13 mouse cellular contexts compared by ENCODE assay signal in genomic region chr8:88312966-88313365, GRCm38 (mm10). TPM values are rescaled to one million over a fixed set of nuclear protein-coding genes. Genes with fewer than 3 reads are reported as not detected.
DNase-seq lines count a peak whose midpoint lies in the region; ATAC-seq and TF ChIP-seq lines count a peak whose summit lies in the region.
"Had no signal": no experiment of that assay in that cellular context is flagged by ENCODE, and none has a peak within 500 bp of the region (broad histone marks: within the 10 kb centered on the region; RNA-seq: fewer than 3 reads in every experiment).

No protein-coding gene starts in this region.

- no peak for ATAC-seq in hindbrain, postnatal 0 days
- ATAC-seq in intestine, embryonic 15.5 days: no peak
- ATAC-seq: forebrain, embryonic 15.5 days; inflammation-experienced regulatory T-cells, adult 6 months had no signal

- no peak overlapping the region for H3K4me3 ChIP-seq in hindbrain, postnatal 0 days (ENCODE audit: low read length)
- H3K4me3 ChIP-seq in hindbrain, embryonic 10.5 days: no peak overlapping the region
- H3K4me3 ChIP-seq in intestine, embryonic 15.5 days (replicated peaks): no peak overlapping the region
- H3K4me3 ChIP-seq: forebrain, embryonic 15.5 days; limb, embryonic 10.5 days had no signal

- WGBS in hindbrain, postnatal 0 days: 70% methylated on average over 8 of the region's 8 CpGs
- 80% methylated on average over 8 of the region's 8 CpGs for WGBS in hindbrain, embryonic 10.5 days
- 72% methylated on average over 8 of the region's 8 CpGs for WGBS in intestine, embryonic 15.5 days

- intact Hi-C loops in heart, postnatal 10 days (cut with DNase I): no loop called here

- no peak overlapping the region for H3K27ac ChIP-seq in hindbrain, postnatal 0 days
- no peak overlapping the region for H3K27ac ChIP-seq in hindbrain, embryonic 10.5 days
- H3K27ac ChIP-seq in intestine, embryonic 15.5 days: no peak overlapping the region
- H3K27ac ChIP-seq: forebrain, embryonic 15.5 days had no signal

- TF ChIP-seq CTCF in hindbrain, postnatal 0 days (IDR thresholded peaks at IDR 0.05; ENCODE audit: low read depth): no peak

- no peaks in the 10 kb centered on the region for H3K36me3 ChIP-seq in hindbrain, postnatal 0 days (ENCODE audit: insufficient read depth, low read length)
- no peaks in the 10 kb centered on the region for H3K36me3 ChIP-seq in hindbrain, embryonic 10.5 days
- no peaks in the 10 kb centered on the region for H3K36me3 ChIP-seq in intestine, embryonic 15.5 days
- H3K36me3 ChIP-seq: forebrain, embryonic 15.5 days; limb, embryonic 10.5 days had no signal

- no peaks in the 10 kb centered on the region for H3K9me3 ChIP-seq in hindbrain, postnatal 0 days (ENCODE audit: low read length)
- no peaks in the 10 kb centered on the region for H3K9me3 ChIP-seq in hindbrain, embryonic 10.5 days
- no peaks in the 10 kb centered on the region for H3K9me3 ChIP-seq in intestine, embryonic 15.5 days
- H3K9me3 ChIP-seq: forebrain, embryonic 15.5 days; limb, embryonic 10.5 days had no signal

- DNase-seq in hindbrain, postnatal 0 days (ENCODE audit: low spot score): peak; percentile 15
- no peak for DNase-seq in hindbrain, embryonic 10.5 days (ENCODE audit: low spot score)
- peak; percentile 37 to 49 for DNase-seq in adrenal gland, adult 18-20 months (ENCODE audit: low spot score in 2 of 2)
- DNase-seq in cerebellum, postnatal 14 days: peak; percentile 59 to 73
- peak; percentile 73 to 74 for DNase-seq in heart, postnatal 10 days
- no peak for DNase-seq in embryo, embryonic 11 days
- no peak for DNase-seq in left cerebral cortex, adult 8-10 months (ENCODE audit: low spot score in 2 of 2)
- DNase-seq: right cerebral cortex, postnatal 4 days; thymus, postnatal 14 days had no signal

- H3K9ac ChIP-seq in hindbrain, postnatal 0 days (replicated peaks; ENCODE audit: low read length): no peak overlapping the region
- H3K9ac ChIP-seq in intestine, embryonic 15.5 days: no peak overlapping the region
- H3K9ac ChIP-seq: forebrain, embryonic 15.5 days had no signal

- 0 out of 2 replicates have a peak, but pooled peaks cover 9% of the 10 kb centered on the region for H3K4me1 ChIP-seq in hindbrain, postnatal 0 days (ENCODE audit: insufficient read depth, low read length)
- H3K4me1 ChIP-seq in hindbrain, embryonic 10.5 days (replicated peaks): peaks cover 15% of the 10 kb centered on the region; the same call in 1 of the 2 replicates
- H3K4me1 ChIP-seq in intestine, embryonic 15.5 days (replicated peaks): peaks cover 16% of the 10 kb centered on the region

- H3K27me3 ChIP-seq in hindbrain, postnatal 0 days (ENCODE audit: insufficient read depth, low read length): no peaks in the 10 kb centered on the region
- H3K27me3 ChIP-seq in hindbrain, embryonic 10.5 days (ENCODE audit: insufficient read depth, poor library complexity, severe bottlenecking): no peaks in the 10 kb centered on the region
- no peaks in the 10 kb centered on the region for H3K27me3 ChIP-seq in intestine, embryonic 15.5 days (replicated peaks)
- H3K27me3 ChIP-seq: forebrain, embryonic 15.5 days had no signal

- H3K4me2 ChIP-seq in hindbrain, postnatal 0 days (ENCODE audit: low read depth, low read length): no peak overlapping the region
- no peak overlapping the region for H3K4me2 ChIP-seq in intestine, embryonic 15.5 days (replicated peaks)
- H3K4me2 ChIP-seq: forebrain, embryonic 15.5 days had no signal

RNA-seq across cellular contexts. Expression of gene Adcy7, which starts 40.8 kb away (rescaled TPM):
- 21.2 and 23.2 TPM in 2 replicates for total RNA-seq in hindbrain, postnatal 0 days (2014; rRNA removed)
- 7.6 and 8.6 TPM in 2 replicates for polyA plus RNA-seq in hindbrain, postnatal 0 days (2015; fragmentation: Nextera tagmentation; extraction: Ambion mirVana)
- 2.9 and 4.1 TPM in 2 replicates for polyA plus RNA-seq in hindbrain, embryonic 10.5 days (2016; fragmentation: Nextera tagmentation; extraction: Ambion mirVana)
- total RNA-seq in adrenal gland, adult 18-20 months (2021): 10 to 100 TPM in 1 of 2 experiments, 1 to 10 TPM in 1; 5.7 to 11.4 TPM
- 10 to 100 TPM in 1 of 2 experiments, 1 to 10 TPM in 1; 8.5 to 10.5 TPM for total RNA-seq in heart, postnatal 10 days (2021)
- polyA plus RNA-seq in intestine, embryonic 15.5 days (2015; fragmentation: Nextera tagmentation; extraction: Ambion mirVana): 3.1 and 3.2 TPM in 2 replicates
- total RNA-seq in left cerebral cortex, adult 8-10 months (2022): 1 to 10 TPM; 5.7 to 6.9 (median 6.4) TPM

RNA-seq across cellular contexts. Expression of gene Brd7, which starts 49.0 kb away (rescaled TPM):
- 12.6 and 15.5 TPM in 2 replicates for total RNA-seq in hindbrain, postnatal 0 days (2014; rRNA removed)
- polyA plus RNA-seq in hindbrain, postnatal 0 days (2015; fragmentation: Nextera tagmentation; extraction: Ambion mirVana): 57.8 and 65.5 TPM in 2 replicates
- polyA plus RNA-seq in hindbrain, embryonic 10.5 days (2016; fragmentation: Nextera tagmentation; extraction: Ambion mirVana): 61.8 and 85.8 TPM in 2 replicates
- total RNA-seq in adrenal gland, adult 18-20 months (2021): 10 to 100 TPM; 56.0 to 67.1 TPM
- total RNA-seq in heart, postnatal 10 days (2021): 10 to 100 TPM; 68.0 to 78.8 TPM
- 54.5 and 55.7 TPM in 2 replicates for polyA plus RNA-seq in intestine, embryonic 15.5 days (2015; fragmentation: Nextera tagmentation; extraction: Ambion mirVana)
- total RNA-seq in left cerebral cortex, adult 8-10 months (2022): 10 to 100 TPM; 44.9 to 48.2 (median 46.3) TPM

Comparison
In these comparisons a context has a peak if more than half of its experiments do, and no peak if none do; other contexts are left out.
1. DNase-seq: peak in hindbrain, postnatal 0 days (single experiment), adrenal gland, adult 18-20 months (2 of 2), cerebellum, postnatal 14 days (2 of 2) and heart, postnatal 10 days (2 of 2); none in hindbrain, embryonic 10.5 days (single experiment), embryo, embryonic 11 days (single experiment) and left cerebral cortex, adult 8-10 months (0 of 2).